Mouse (Mus musculus) mature B cell (primary cell): ENCODE measurements around the gene Chst1.

Source experiments
- in situ Hi-C: fragments of 300-500 bp; cut with MboI; formaldehyde crosslinking; loops from 2 replicates; pipeline ENCODE4 v1.14.3; 2019

Gene Chst1

DNA sequence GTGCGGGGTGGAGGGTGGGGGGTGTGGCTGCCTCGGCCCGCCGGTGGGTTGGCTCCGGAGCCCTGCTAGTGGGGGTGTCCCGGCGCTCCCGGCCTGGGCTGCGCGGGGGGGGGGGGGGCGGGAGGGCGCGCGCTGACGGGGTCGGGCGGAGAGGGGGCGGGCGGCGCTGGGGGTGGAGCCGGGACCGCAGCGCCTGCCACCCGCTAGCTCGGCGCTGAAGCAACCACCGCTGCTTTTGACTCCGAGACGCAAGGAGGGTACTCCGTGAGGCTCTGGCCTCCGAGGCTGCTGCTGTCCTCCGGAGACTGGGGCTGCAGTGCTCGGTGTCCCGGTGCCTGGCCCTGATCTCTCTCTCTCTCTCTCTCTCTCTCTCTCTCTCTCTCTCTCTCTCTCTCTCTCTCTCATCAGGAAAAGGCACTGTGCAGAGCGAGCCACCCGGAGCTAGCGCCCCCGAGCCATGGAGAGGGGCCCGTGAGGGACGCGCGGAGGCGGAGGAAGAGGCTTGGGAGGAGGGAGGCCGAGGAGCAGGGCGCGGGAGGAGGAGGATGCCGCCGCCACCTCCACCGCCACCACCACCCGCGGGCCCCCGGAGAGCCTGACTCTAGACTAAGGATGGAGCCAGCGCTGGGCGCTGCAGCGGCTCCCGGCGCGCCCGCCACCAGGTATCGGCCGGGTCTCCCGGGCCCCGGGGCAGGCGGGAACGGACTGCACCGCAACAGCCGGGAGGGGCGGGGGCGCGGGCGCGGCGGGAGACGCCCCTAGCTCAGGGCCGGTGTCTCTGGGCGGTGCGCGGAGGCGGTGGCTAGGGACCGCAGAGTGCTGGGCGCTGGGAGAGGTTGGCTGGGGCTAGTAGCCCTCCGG is at the start of gene Chst1:
Gene Chst1 (plus strand): TSS at position 221 of the 861 bp plus-strand sequence.
- in situ Hi-C loops: no loop called here

DNA sequence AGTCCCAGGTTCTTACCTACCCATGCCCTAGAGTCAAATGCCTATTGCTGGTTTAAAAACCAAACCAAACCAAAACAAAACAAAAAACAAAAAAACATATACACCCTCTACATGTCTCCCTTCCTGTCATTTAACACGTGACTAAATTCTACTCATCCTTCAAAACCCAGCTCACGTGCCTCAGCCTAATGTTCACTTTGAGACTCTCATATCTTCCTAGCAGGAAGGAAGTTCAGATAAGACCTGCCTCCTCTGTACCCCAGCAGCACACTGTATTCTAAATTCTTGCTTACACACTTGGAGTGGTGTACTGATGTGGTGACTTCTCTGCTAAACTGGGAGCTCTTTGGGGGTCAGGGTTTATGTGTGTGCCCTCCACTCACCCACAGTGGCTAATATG is 49.5 kb upstream of the Chst1 start:
- in situ Hi-C loops: no loop called here

DNA sequence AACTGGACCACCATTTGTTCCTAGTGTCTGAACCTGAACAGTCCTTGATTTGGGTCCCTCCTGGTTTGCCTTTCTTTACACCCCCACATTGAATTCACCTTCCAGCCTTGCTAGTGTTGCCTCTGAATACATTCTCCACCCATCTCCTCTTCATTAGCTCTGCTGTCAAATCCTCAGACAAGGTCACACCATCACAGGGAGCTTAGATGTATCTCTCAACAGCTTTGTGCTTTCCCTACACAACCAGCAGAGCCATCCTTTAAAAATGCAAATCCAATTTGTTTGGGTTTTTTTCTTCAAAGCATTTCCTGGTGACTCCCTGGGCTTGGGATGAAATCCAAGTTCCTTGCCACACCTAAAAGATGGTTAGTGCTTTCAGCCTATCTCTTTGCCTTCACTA is 45.0 kb upstream of the Chst1 start:
- in situ Hi-C loops: no loop called here

- in situ Hi-C loops: no loop called here
Measured at GRCm38 (mm10) chr2:92562930-92563329, 36.6 kb upstream of the Chst1 start.

GRCm38 (mm10) chr2:92570623-92571022 is 28.9 kb upstream of the Chst1 start:
- in situ Hi-C loops: no loop called here

- in situ Hi-C loops: no loop called here
Measured at GRCm38 (mm10) chr2:92577824-92578223, 21.7 kb upstream of the Chst1 start.

DNA sequence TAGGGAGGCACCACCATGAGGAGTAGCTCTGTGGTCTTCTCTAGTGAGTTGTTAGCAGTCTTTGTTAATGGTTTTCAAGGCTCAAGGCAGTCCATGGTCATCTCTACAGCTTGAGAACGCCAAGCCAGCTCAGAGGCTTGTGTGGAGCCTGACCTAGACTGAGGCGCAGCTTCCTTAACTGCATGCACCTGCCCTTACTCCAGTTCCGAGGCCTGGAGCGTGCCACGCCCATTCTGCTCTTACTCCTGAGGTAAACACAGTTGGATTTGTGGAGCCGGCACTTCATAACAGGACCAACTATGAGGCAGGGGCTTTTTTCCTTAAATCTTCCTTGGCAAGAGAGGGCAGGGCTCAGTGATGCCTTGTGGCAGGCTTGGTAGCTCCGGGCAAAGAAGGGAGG is 18.2 kb upstream of the Chst1 start:
- in situ Hi-C loops: no loop called here

GRCm38 (mm10) chr2:92582596-92582995 is 16.9 kb upstream of the Chst1 start:
- in situ Hi-C loops: no loop called here

- in situ Hi-C loops: no loop called here
Measured at GRCm38 (mm10) chr2:92587806-92588205, 11.7 kb upstream of the Chst1 start.

DNA sequence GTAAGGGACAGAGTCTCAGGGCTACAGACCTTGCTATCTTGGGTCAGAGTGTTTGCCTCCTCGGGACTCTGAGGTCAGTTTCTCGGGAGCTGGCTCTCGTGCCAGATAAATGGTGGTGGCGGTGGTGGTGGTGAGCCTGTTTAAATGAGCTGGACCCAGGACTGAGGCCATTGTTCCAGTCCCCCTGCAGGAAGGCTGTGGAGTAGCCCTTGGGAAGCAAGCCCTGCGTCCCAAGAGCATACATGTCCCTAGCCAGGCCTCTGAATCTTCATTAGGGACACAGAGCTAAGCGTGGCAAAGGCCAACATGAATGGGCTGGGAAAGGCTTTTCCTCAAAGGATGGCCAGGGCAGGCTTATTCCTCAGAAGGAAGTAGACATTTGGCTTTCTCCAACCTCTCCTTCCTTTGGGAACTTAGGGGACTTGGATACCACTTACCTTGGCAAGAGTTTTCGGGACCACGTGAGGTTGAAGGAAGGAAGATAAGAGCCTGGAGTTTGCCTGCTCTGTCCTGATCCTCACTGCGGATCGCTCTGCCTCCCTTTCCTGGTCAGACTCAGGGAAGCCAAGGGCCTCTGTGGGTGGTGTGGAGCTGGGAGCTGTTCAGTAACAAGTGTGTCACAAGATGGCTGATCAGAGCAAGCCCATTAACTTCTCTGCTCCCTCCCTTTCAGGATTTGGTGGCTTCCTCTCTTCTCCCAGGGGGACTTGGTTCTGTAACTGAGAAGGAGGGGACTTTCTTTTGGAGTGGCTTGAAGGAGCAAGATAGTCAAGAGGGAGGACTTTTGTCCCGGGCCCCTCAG is 4.4 kb upstream of the Chst1 start:
- in situ Hi-C loops: no loop called here

GRCm38 (mm10) chr2:92597291-92597690 is 2.2 kb upstream of the Chst1 start:
- in situ Hi-C loops: no loop called here

DNA sequence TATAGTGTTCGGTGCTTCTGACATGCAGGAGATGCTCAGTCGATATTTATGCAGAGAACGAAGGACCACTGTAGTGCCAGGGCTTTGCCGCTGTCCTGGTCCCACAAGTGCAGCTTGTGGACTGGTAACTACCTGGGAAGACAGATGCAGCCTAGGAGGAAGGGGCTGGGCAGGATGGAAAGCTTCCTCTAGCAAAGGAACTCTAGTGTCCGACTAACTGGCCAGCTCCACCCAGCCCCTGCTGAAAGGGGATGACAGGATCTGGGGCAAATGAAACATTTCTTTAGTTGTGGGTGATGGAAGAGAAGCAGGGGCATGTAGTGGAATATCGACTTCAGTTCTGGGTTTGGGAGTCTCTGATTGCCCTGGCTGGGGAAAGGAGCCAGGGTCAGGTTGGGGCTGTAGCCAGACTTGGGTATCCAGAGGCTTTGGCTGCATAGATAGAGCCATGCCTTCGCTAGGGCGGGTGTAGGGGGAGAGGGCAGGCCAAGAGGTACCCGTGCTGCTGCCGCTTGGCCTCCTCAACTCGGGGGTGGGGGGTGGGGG is 493 bp upstream of the Chst1 start:
- in situ Hi-C loops: no loop called here

- in situ Hi-C loops: no loop called here
Measured at GRCm38 (mm10) chr2:92600348-92600670, 802 bp downstream of the Chst1 start.

- in situ Hi-C loops: no loop called here
Measured at GRCm38 (mm10) chr2:92601246-92601645, 1.7 kb downstream of the Chst1 start.

GRCm38 (mm10) chr2:92602073-92602472 is 2.6 kb downstream of the Chst1 start:
- in situ Hi-C loops: no loop called here

DNA sequence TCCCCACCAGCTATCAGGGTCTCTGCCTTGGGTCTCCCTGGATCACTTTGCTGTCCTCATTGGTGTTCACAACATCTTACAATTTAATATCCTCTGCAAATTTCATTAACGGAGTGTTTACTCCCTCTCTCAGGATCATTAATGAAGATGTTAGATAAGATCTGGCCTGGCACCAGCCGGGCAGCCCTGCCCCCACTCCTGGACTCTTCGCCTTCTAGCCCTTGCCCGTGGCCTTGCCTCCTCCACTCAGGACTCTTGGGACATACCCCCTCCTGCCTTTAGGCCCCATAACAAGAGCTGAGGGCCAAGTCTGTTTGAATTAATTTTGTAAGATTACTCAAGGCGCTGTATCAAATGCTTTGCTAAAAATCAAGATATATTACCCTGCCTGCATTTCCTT is 4.1 kb downstream of the Chst1 start:
- in situ Hi-C loops: no loop called here

GRCm38 (mm10) chr2:92604565-92604964 is 5.1 kb downstream of the Chst1 start:
- in situ Hi-C loops: no loop called here

GRCm38 (mm10) chr2:92605995-92606394 is 6.5 kb downstream of the Chst1 start:
- in situ Hi-C loops: no loop called here

GRCm38 (mm10) chr2:92607153-92607552 is 7.6 kb downstream of the Chst1 start:
- in situ Hi-C loops: no loop called here

GRCm38 (mm10) chr2:92607592-92607991 is 8.1 kb downstream of the Chst1 start:
- in situ Hi-C loops: no loop called here

DNA sequence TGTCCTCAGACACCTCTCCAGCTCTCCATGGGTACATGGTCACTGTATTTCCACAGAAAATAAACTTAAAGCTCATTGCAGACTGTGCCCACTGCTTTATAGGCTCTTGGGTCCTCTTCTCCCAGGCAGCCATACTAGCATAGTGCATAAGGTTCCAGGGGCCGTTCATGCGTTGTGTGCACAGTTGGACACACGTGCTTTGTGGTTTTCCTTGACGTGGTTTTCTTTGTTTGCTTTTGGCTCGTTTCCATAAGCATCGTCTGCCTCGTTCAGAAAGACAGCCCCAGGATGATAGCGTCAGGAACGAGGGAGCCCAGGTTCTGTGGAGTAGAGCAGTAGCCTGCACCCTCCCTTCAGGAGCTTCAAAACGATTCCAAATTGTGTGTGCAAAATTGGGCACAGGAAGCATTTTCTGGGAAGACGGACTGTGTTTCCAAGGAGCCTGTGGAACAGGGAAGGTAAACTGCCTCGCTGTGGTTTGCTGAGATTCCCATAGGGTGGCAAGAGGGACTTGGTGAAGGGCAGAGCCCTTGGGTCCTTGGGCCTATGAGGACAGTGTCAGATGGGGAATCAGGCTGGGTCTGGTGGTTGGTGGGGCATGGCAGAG is 8.6 kb downstream of the Chst1 start:
- in situ Hi-C loops: no loop called here

- in situ Hi-C loops: no loop called here
Measured at GRCm38 (mm10) chr2:92608810-92609581, 9.5 kb downstream of the Chst1 start.
